Mouse (Mus musculus) lung, embryonic 14.5 days (tissue): ENCODE data around the gene Tfe3. TPM values are rescaled to one million over a fixed set of nuclear protein-coding genes. Genes with fewer than 3 reads are reported as not detected.
"Not testable (repeated sequence)": the region's sequence is repeated elsewhere in the genome, so short reads cannot be mapped to it uniquely, and the experiment has no call there.

Experiments
- ATAC-seq: fragments of 200-750 bp; cut with Nextera tagmentation; 2 replicates; pipeline ENCODE4 v1.8.0; 2017; ENCODE audit warnings: mild to moderate bottlenecking, moderate TSS enrichment, moderate library complexity; ENCODE audit not compliant: insufficient read depth
- DNase-seq: peaks from one replicate; pipeline ENCODE4 v3.0.0-alpha.2; 2015
- H3K27ac ChIP-seq: fragments of 300-500 bp; sonication (generic); 2 replicates; pipeline ENCODE4 v1.5.1; 2014; ENCODE audit warnings: low read depth, mild to moderate bottlenecking, moderate library complexity
- H3K27me3 ChIP-seq: fragments of 300-500 bp; sonication (generic); 2 replicates; pipeline ENCODE4 v1.6.1; 2014; ENCODE audit warnings: low read length, control low read depth; ENCODE audit not compliant: insufficient read depth
- H3K36me3 ChIP-seq: fragments of 300-500 bp; sonication (generic); 2 replicates; pipeline ENCODE4 v1.6.1; 2014; ENCODE audit warnings: control low read depth; ENCODE audit not compliant: insufficient read depth
- H3K4me1 ChIP-seq: fragments of 300-500 bp; sonication (generic); 2 replicates; pipeline ENCODE4 v1.6.1; 2014; ENCODE audit warnings: antibody characterized with exemption, control low read depth; ENCODE audit not compliant: insufficient read depth
- H3K4me2 ChIP-seq: fragments of 300-500 bp; sonication (generic); 2 replicates; pipeline ENCODE4 v1.6.1; 2014; ENCODE audit warnings: mild to moderate bottlenecking
- H3K4me3 ChIP-seq: fragments of 300-500 bp; sonication (generic); 2 replicates; pipeline ENCODE4 v1.5.1; 2014; ENCODE audit warnings: low read depth, low read length
- H3K9ac ChIP-seq: fragments of 300-500 bp; sonication (generic); 2 replicates; pipeline ENCODE4 v1.6.1; 2014
- H3K9me3 ChIP-seq: fragments of 300-500 bp; sonication (generic); 2 replicates; pipeline ENCODE4 v1.6.1; 2016; ENCODE audit warnings: low read depth, low read length, control low read depth
- CTCF ChIP-seq: IDR thresholded peaks from 2 replicates; pipeline ENCODE4 v1.5.1; 2016; ENCODE audit warnings: antibody characterized with exemption, low read depth
- WGBS: fragments of 180-500 bp; shearing (Covaris S2); extraction: QIAGEN DNeasy Blood & Tissue Kit; methylation state at CpG from one replicate; pipeline ENCODE4 v1.1.7; 2014; 5-methylcytosine and 5-hydroxymethylcytosine counted together
- polyA plus RNA-seq: library from polyadenylated mRNA; unstranded; fragments of >200 nt; fragmentation: Nextera tagmentation; extraction: Ambion mirVana; gene quantifications from 2 replicates; pipeline ENCODE4 v1.2.1, GENCODE M21; 2014

Tfe3 gene
- 21.7 and 22.5 TPM in 2 replicates for polyA plus RNA-seq

- DNase-seq (peak; percentile 94), ATAC-seq (peak; percentile 97)
- H3K4me1 ChIP-seq, result no peaks in the 10 kb centered on the region
- peaks cover 13% of the 10 kb centered on the region for H3K36me3 ChIP-seq
- peak within 1 kb of the TSS; percentile 69 for H3K4me2 ChIP-seq
- peak within 1 kb of the TSS; percentile 75 for H3K27ac ChIP-seq
- TF ChIP-seq CTCF, result no peak
- 10% methylated on average over 32 of the region's 38 CpGs for WGBS
- H3K27me3 ChIP-seq, result no peaks in the 10 kb centered on the region
- H3K9ac ChIP-seq, result peak within 1 kb of the TSS; percentile 67
- no peaks in the 10 kb centered on the region for H3K9me3 ChIP-seq
- H3K4me3 ChIP-seq, result peak within 1 kb of the TSS; percentile 64
Observed at GRCm38 (mm10) chrX:7762137-7762920, at the start of gene Tfe3. TSS of gene Tfe3 (plus strand) at chrX:7762560.

- H3K36me3 ChIP-seq, H3K9me3 ChIP-seq, DNase-seq, H3K9ac ChIP-seq, ATAC-seq, H3K27me3 ChIP-seq, H3K4me1 ChIP-seq: not testable (repeated sequence)
- Histone ChIP-seq H3K4me2 (peak overlapping the region; percentile 61), H3K27ac (0 out of 2 replicates have a peak overlapping the region, but pooled peaks have one; percentile 33), H3K4me3 (peak overlapping the region; percentile 32)
- 15% methylated on average over 5 of the region's 12 CpGs for WGBS
Observed at GRCm38 (mm10) chrX:7713764-7714134, 48.6 kb upstream of the Tfe3 start.

GRCm38 (mm10) chrX:7714135-7714899 lies 48.0 kb upstream of the Tfe3 start, which contains the start of gene Wdr45:
TSS of gene Wdr45 (plus strand) at chrX:7714333.
- 10% methylated on average over 34 of the region's 60 CpGs for WGBS
- H3K36me3 ChIP-seq, H3K9me3 ChIP-seq, H3K4me1 ChIP-seq, H3K27me3 ChIP-seq, H3K9ac ChIP-seq: not testable (repeated sequence)
- Histone ChIP-seq H3K4me2 (peak within 1 kb of the TSS; percentile 61), H3K4me3 (peak within 1 kb of the TSS; percentile 32), H3K27ac (0 out of 2 replicates have a peak within 1 kb of the TSS, but pooled peaks have one; percentile 33)
- ATAC-seq (peak; percentile 97), DNase-seq (peak; percentile 95)

- H3K9ac ChIP-seq, H3K36me3 ChIP-seq, ATAC-seq, H3K4me3 ChIP-seq, H3K9me3 ChIP-seq, H3K4me2 ChIP-seq, DNase-seq, H3K4me1 ChIP-seq, H3K27ac ChIP-seq, H3K27me3 ChIP-seq: not testable (repeated sequence)
- WGBS, result 50% methylated on average over 1 of the region's 1 CpGs
Observed at GRCm38 (mm10) chrX:7716058-7716457, 46.3 kb upstream of the Tfe3 start.

GRCm38 (mm10) chrX:7721514-7722281 lies 40.7 kb upstream of the Tfe3 start, which contains the start of gene Gm45208:
TSS of gene Gm45208 (plus strand) at chrX:7722245.
- WGBS, result 9% methylated on average over 22 of the region's 22 CpGs
- DNase-seq (peak; percentile 86), ATAC-seq (peak; percentile 94)
- peaks cover 18% of the 10 kb centered on the region; the same call in 1 of the 2 replicates for H3K36me3 ChIP-seq
- H3K4me1 ChIP-seq, result no peaks in the 10 kb centered on the region
- no peaks in the 10 kb centered on the region for H3K9me3 ChIP-seq
- H3K4me3 ChIP-seq, result peak within 1 kb of the TSS; percentile 52
- H3K27ac ChIP-seq, result peak within 1 kb of the TSS; percentile 95
- H3K4me2 ChIP-seq, result peak within 1 kb of the TSS; percentile 65
- no peaks in the 10 kb centered on the region for H3K27me3 ChIP-seq
- no peak for TF ChIP-seq CTCF
- peak within 1 kb of the TSS; percentile 65 for H3K9ac ChIP-seq

- Histone ChIP-seq H3K4me1 (no peaks in the 10 kb centered on the region), H3K27ac (peak overlapping the region; percentile 95), H3K27me3 (no peaks in the 10 kb centered on the region), H3K4me3 (peak overlapping the region; percentile 52), H3K9ac (peak overlapping the region; percentile 65), H3K36me3 (peaks cover 24% of the 10 kb centered on the region; the same call in 1 of the 2 replicates), H3K4me2 (peak overlapping the region; percentile 65), H3K9me3 (no peaks in the 10 kb centered on the region)
- DNase-seq (no peak), ATAC-seq (no peak)
- TF ChIP-seq CTCF, result no peak
- 27% methylated on average over 11 of the region's 11 CpGs for WGBS
Observed at GRCm38 (mm10) chrX:7722282-7722611, 40.1 kb upstream of the Tfe3 start.
